Mouse (Mus musculus) E14TG2a.4 (cell line): ENCODE results near the gene Tmem131l.

Experiments used
- H3K27me3 ChIP-seq: 2 replicates; pipeline ENCODE4 v1.6.1; 2014; ENCODE audit warnings: low read length, control low read depth; ENCODE audit not compliant: insufficient read depth
- H3K36me3 ChIP-seq: 2 replicates; pipeline ENCODE4 v1.6.1; 2014; ENCODE audit warnings: low read length, control low read depth; ENCODE audit not compliant: insufficient read depth
- H3K4me1 ChIP-seq: replicated peaks from 2 replicates; pipeline ENCODE4 v1.6.1; 2014; ENCODE audit warnings: low read depth, low read length, control low read depth
- H3K4me3 ChIP-seq: replicated peaks from 2 replicates; pipeline ENCODE4 v1.5.1; 2014; ENCODE audit warnings: mild to moderate bottlenecking, low read length
- H3K9me3 ChIP-seq: 2 replicates; pipeline ENCODE4 v1.6.1; 2014; ENCODE audit warnings: low read length, control low read depth
- CTCF ChIP-seq: conservative IDR thresholded peaks from 2 replicates; pipeline ENCODE4 v1.5.1; 2014; ENCODE audit warnings: low read length
- NANOG ChIP-seq: IDR thresholded peaks from 2 replicates; pipeline ENCODE4 v1.6.1; 2014; ENCODE audit warnings: borderline replicate concordance, low read length, mixed read lengths
- POU5F1 ChIP-seq: IDR thresholded peaks from 2 replicates; pipeline ENCODE4 v1.6.1; 2014; ENCODE audit warnings: low read length, borderline replicate concordance

The Tmem131l gene

DNA sequence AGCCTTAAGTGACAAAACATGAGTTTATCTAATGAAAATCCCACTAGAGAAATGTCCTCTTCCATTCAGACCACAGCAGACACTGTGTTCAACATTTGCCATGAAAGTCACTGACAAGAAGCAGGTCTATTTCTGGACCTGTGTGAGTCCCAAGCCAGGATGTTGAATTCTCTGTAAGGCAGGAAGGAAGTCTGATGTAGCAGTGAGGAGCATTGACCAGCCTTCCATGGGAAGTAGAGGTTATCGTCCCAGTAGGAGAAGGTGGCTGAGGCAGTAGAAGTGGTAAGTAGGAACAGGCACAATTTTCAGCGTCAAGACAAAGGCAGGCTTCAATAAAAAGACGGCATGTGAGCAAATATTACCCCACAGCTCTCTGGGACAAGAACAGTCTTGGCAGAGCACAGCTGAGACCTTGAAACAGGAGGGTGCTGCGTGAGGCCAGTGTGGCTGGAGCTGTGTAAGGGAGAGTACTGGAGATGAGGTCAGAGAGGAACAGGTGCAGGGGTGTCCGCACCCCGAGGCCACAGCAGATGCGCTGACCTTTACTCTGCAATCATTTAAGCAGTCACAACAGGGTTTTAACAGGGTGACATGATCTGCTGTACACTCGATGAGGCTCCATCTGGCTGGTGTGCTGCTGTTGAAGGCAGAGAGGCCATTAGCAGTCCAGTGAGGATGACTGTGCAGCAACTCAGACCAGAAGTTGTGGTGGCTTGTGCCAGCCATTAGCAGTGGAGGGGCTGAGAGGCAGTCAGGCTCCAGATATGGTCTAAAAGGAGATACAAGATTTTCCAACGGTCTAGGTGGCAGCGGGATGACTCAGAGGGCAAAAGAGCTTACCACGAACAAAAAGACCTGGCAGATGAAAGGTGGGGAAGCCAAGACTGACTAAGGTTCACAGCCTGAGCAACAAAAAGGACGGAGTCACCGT, 21.8 kb upstream of the Tmem131l start:
- Histone ChIP-seq H3K4me3 (no peak overlapping the region), H3K36me3 (no peaks in the 10 kb centered on the region)
- no peak for TF ChIP-seq POU5F1
- no peak for TF ChIP-seq NANOG

DNA sequence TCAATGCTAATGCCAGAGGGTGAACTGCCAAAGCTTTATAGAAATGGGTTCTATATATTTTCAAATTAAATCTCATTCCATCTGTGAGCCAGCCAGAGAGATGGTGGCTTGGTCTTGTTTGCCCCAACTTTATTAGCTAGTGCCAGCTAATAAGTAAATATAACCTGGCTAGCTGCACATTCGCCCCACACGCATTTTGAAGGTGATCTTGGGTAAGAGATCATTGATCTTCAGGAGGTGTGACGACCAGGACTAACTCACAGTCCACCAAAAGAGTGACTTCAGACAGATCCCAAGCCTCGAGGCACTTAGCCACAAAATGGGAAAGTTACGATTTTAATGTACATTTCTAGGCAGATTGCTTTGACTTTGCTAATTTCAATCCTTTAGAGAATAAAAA, 21.0 kb upstream of the Tmem131l start:
- Histone ChIP-seq H3K4me1 (no peaks in the 10 kb centered on the region), H3K4me3 (no peak overlapping the region), H3K36me3 (no peaks in the 10 kb centered on the region), H3K9me3 (peaks cover 27% of the 10 kb centered on the region), H3K27me3 (no peaks in the 10 kb centered on the region)
- TF ChIP-seq CTCF = no peak
- TF ChIP-seq POU5F1 = no peak
- no peak for TF ChIP-seq NANOG

More for the DNA sequence above, 21.8 kb upstream of the Tmem131l start:
- peaks cover 21% of the 10 kb centered on the region for H3K9me3 ChIP-seq
- H3K27me3 ChIP-seq = no peaks in the 10 kb centered on the region
- H3K4me1 ChIP-seq = no peaks in the 10 kb centered on the region

DNA sequence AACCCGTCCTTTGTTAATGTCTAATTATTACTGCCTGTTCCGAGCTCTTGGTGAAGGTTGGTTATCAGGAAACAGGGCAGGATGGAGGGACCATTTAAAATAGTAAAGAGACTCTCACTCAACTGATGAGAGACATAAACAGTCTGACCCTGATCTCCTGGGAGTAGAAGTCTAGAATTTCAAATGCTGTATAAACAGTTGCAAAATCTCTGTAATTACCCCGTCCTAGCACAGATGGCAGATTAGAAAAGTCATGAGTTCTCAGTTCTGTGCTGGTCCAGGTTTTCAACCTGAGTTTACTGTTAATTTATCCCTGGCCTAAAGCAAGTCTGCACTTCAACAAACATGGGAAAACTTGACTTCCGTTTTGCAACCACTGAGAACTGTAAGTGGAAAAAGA, 20.2 kb upstream of the Tmem131l start:
- H3K4me1 ChIP-seq = no peaks in the 10 kb centered on the region
- no peaks in the 10 kb centered on the region for H3K27me3 ChIP-seq
- TF ChIP-seq POU5F1 (no peak), CTCF (no peak), NANOG (no peak)
- H3K36me3 ChIP-seq = no peaks in the 10 kb centered on the region
- H3K4me3 ChIP-seq = no peak overlapping the region
- H3K9me3 ChIP-seq = peaks cover 33% of the 10 kb centered on the region

DNA sequence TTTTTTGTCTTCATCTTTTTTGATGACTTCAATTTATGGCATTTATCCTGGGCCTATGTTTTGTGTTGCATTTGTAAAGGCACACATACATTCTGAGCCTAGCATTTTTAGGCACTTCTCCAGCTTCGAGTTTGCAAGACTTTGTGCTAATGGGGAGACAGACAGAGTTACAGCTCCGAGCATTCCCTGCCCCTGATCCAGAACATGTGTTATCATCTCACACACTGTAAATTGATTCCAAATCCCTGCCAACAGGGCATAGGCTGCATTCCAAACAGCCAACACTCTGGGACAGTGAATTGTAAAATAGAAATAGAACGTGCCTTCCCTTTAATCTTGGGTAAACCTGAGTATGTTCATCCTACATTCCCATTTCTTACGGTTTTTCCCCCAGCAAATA, 19.7 kb upstream of the Tmem131l start:
- no peak for TF ChIP-seq POU5F1
- TF ChIP-seq CTCF = no peak
- TF ChIP-seq NANOG = no peak
- Histone ChIP-seq H3K4me1 (no peaks in the 10 kb centered on the region), H3K36me3 (no peaks in the 10 kb centered on the region), H3K4me3 (no peak overlapping the region), H3K9me3 (peaks cover 37% of the 10 kb centered on the region), H3K27me3 (no peaks in the 10 kb centered on the region)

DNA sequence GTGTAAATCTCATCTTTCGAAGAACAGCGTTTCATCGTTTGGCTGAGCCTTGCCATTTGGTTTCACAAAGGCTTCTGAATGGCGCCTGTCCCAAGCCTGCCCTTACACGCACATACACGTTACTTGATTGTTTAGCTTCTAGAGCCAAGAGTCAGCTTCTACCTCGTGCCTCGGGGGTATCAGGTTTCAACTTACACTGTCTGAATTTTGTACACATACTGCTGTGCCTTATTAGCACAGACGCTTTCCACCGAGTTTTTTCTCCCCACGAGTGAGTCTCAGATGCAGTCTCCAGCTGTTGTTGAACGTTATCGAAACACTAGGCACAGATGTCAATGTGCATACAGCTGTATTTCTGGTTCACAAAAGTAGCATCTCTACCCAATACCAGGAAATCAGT, 19.3 kb upstream of the Tmem131l start:
- no peaks in the 10 kb centered on the region for H3K27me3 ChIP-seq
- H3K9me3 ChIP-seq = peaks cover 42% of the 10 kb centered on the region
- H3K4me1 ChIP-seq = no peaks in the 10 kb centered on the region
- no peak overlapping the region for H3K4me3 ChIP-seq
- no peaks in the 10 kb centered on the region for H3K36me3 ChIP-seq
- TF ChIP-seq POU5F1 = no peak
- TF ChIP-seq CTCF = no peak

DNA sequence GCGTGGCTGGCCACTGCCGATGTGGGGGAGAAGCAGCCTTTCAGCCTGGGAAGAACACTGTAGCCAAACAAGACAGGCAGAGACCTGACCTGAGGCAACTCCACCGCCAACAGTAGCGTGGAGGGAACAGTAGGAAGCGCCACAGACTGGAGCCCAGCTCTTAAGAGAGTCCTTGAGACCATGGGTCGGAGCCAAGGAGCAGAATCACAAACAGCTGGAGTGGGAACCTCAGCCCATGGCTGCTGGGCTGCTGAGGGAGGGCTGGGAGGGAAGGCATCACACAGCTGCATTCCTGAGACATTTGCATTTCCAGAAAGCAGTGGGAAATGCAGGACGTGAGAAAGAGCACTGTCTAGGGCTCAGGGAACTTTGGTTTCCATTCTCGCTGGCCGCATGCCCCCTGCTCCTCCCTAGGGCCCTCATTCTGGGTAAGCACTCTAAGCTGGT, 8.8 kb upstream of the Tmem131l start:
- TF ChIP-seq POU5F1 (no peak), CTCF (no peak), NANOG (no peak)
- Histone ChIP-seq H3K27me3 (0 out of 2 replicates have a peak, but pooled peaks cover 4% of the 10 kb centered on the region), H3K4me3 (no peak overlapping the region), H3K4me1 (peaks cover 8% of the 10 kb centered on the region), H3K36me3 (no peaks in the 10 kb centered on the region), H3K9me3 (peaks cover 13% of the 10 kb centered on the region)

DNA sequence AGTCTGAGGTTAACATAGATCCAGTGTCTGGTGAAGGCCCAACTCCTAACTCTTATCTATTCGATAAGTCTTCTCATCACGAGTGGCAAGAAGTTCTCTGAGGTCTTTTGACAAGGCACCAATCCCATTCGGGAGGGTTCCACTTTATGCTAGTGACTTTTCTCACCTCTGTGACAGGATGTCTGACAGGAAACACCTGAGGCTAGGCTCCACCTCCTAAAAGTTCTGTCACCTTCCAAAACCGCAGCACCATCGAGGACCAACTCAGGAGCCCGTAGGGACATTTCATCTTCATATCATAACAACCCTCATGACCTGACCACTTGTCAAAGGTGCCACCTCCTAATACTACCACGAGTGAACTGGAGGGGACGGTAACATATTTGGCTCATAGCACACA, 6.2 kb upstream of the Tmem131l start:
- Histone ChIP-seq H3K4me3 (no peak overlapping the region), H3K4me1 (peaks cover 8% of the 10 kb centered on the region), H3K9me3 (no peaks in the 10 kb centered on the region), H3K36me3 (no peaks in the 10 kb centered on the region), H3K27me3 (peaks cover 6% of the 10 kb centered on the region)
- no peak for TF ChIP-seq POU5F1
- TF ChIP-seq CTCF = no peak
- no peak for TF ChIP-seq NANOG

DNA sequence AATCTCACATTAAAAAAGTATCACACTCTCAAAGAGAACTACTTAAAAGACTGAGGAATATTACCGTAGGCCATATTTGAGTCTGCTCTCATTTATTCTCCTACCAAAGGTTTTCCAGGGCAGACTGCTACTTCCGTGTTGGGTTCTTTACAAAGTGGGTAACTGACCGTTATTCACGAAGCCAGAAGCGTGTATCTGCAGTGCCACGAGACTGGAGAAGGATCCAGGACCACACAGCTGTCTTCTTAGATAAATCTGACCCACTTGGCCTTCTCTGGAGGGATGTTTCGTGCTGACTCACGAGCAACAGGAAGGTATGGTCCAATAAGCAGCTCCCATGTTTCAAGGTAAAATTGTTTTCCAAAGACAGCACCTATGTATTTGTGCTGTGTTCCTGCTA, 1.8 kb upstream of the Tmem131l start:
- peaks cover 7% of the 10 kb centered on the region for H3K36me3 ChIP-seq
- TF ChIP-seq NANOG (no peak), POU5F1 (no peak), CTCF (no peak)
- no peak overlapping the region for H3K4me3 ChIP-seq
- peaks cover 7% of the 10 kb centered on the region for H3K27me3 ChIP-seq
- no peaks in the 10 kb centered on the region for H3K9me3 ChIP-seq
- H3K4me1 ChIP-seq = peaks cover 22% of the 10 kb centered on the region
